Mouse (Mus musculus): ENCODE results near the gene Dytn. TPM values are rescaled to one million over a fixed set of nuclear protein-coding genes. Genes with fewer than 3 reads are reported as not detected.

Gene Dytn
- polyA plus RNA-seq (2012; rRNA removed), result not detected in 2 replicates

DNA sequence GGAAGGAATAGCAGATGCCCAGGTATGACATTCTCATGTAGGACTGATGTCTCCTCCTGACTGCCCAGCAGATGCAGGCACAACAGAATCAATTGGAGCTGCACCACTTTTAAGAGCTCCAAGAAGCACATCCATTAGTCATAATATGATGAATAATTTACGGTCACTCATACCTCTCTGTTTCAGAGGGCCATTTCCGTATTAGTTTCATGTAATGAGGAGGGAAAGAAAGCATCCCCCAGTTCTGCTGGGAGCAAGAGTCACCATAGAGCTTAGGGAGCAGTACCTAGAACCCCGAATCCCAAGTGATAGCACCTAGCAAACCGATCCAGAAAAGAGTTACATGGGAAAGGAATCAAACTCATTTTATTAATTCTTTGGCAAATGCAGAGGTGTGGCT lies at the start of gene Dytn:
Gene Dytn, minus strand, starts transcription at position 101 of the 400 bp plus-strand sequence.

GRCm38 (mm10) chr1:63730240-63730771 lies 43.6 kb upstream of the Dytn start, which contains the start of the genes Mdh1b and Fastkd2:
Mdh1b (minus strand) TSS chr1:63730318.
Fastkd2 (plus strand) TSS chr1:63730614.

DNA sequence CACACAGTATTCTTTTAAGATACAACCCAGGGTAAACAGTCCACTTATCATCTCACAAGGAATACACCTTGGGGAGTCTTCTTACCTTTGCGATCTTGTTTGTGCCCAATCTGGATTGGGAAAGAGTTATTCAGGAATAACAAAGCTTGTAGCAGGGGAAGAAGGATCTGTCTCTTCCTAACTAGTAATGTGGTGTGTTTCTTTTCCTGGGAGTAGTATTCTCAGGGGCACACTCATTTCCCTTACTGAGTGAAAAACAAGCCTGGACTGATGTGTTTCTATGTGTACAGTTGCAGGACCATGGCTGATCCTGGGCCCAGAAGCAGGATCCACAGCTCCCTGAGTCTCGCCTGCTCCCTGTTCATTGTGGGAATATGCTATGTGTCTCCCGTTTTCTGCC lies 71.1 kb downstream of the Dytn start, which contains the start of gene Gm39653:
Gene Gm39653, plus strand, starts transcription at position 301 of the 400 bp plus-strand sequence.

Other genes with a start within 250 kb of the Dytn start
- gene Adam23, start 241.0 kb downstream of the Dytn start, polyA plus RNA-seq (2012; rRNA removed), result 0.44 and 0.70 TPM in 2 replicates
- gene Gm39653, start 71.0 kb downstream of the Dytn start, polyA plus RNA-seq (2012; rRNA removed), result not detected in 2 replicates
- not detected in 2 replicates for gene Mdh1b, start 43.4 kb upstream of the Dytn start, polyA plus RNA-seq (2012; rRNA removed)
- gene Fastkd2, start 43.7 kb upstream of the Dytn start, polyA plus RNA-seq (2012; rRNA removed), result 0.14 and 0.34 TPM in 2 replicates
- not detected in 2 replicates for gene 4933402D24Rik, start 82.3 kb upstream of the Dytn start, polyA plus RNA-seq (2012; rRNA removed)

Measured in stomach, adult 2 months (tissue).